Comparison of ENCODE assay signal across 10 mouse cellular contexts in genomic region chr9:63465561-63465960, GRCm38 (mm10).
"Had no signal": no experiment of that assay in that cellular context is flagged by ENCODE, and none has a peak within 500 bp of the region (broad histone marks: within the 10 kb centered on the region; RNA-seq: fewer than 3 reads in every experiment).

No protein-coding gene starts in this region.

- ATAC-seq: midbrain, embryonic 13.5 days had no signal

- DNase-seq: kidney, adult 18-20 months; kidney, postnatal 10 days; kidney, postnatal 4 days; left cerebral cortex, postnatal 4 days; right cerebral cortex, postnatal 14 days; thymus, adult 2 months; thymus, postnatal 25 days had no signal

- H3K9ac ChIP-seq: limb, embryonic 13.5 days; liver, embryonic 14.5 days; midbrain, embryonic 13.5 days had no signal

- H3K4me1 ChIP-seq: limb, embryonic 13.5 days; midbrain, embryonic 13.5 days had no signal

- H3K9me3 ChIP-seq: limb, embryonic 13.5 days; midbrain, embryonic 13.5 days had no signal

- H3K27ac ChIP-seq: limb, embryonic 13.5 days; liver, embryonic 14.5 days; midbrain, embryonic 13.5 days had no signal

- H3K4me3 ChIP-seq: limb, embryonic 13.5 days; midbrain, embryonic 13.5 days had no signal

- H3K36me3 ChIP-seq: limb, embryonic 13.5 days; midbrain, embryonic 13.5 days had no signal

- H3K4me2 ChIP-seq: limb, embryonic 13.5 days; midbrain, embryonic 13.5 days had no signal

- H3K27me3 ChIP-seq: midbrain, embryonic 13.5 days had no signal
